Mouse (Mus musculus): ENCODE measurements around the gene Gab1.

DNA sequence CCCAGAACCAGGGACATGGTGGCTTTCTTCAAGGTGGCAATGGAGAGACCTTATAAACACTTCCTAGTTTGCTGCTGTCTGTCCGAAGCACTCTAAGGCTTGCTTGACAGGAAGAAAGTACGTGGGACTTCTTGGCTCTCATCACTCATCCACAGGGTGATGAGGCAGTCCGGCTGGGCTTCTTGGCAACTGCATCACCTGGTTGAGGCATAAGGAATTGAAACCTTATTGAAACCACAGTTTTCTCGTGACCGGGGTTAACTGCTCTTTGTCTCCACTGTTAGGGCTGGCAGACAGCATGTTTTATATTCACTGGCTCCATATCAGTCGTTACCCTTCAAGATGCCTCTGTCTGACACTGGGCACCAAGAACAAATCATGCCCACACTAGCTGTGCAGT, 40.2 kb downstream of the Gab1 start:
- no peak for TF ChIP-seq POLR2A (IDR thresholded peaks at IDR 0.05; ENCODE audit: extremely low read depth, insufficient read depth, low read length)
- TF ChIP-seq CTCF (IDR thresholded peaks at IDR 0.05; ENCODE audit: extremely low read depth, insufficient read depth, low read length): no peak

Measured in cortical plate, adult 2 months (tissue).